Mouse (Mus musculus) testis, adult 10 weeks (tissue): Measurements from ENCODE around the gene Hsf2. TPM values are rescaled to one million over a fixed set of nuclear protein-coding genes. Genes with fewer than 3 reads are reported as not detected.

Experiments
- polyA plus RNA-seq: library from polyadenylated mRNA; stranded (reverse); fragments of 350-450 nt; fragmentation: Illumina TruSeq; extraction: RNeasy Lipid Tissue Mini Kit (QIAGEN cat#74804); gene quantifications from one replicate; pipeline ENCODE4 v1.2.3, GENCODE M21; 2014; ENCODE audit warnings: low read depth, low replicate concordance

Hsf2 gene
- polyA plus RNA-seq = 160 TPM

GRCm38 (mm10) chr10:57485908-57486541 is at the start of gene Hsf2:
Hsf2 (plus strand) TSS chr10:57486385.

GRCm38 (mm10) chr10:57532218-57533101 is 46.3 kb downstream of the Hsf2 start, which contains the start of gene Serinc1:
Serinc1 (minus strand) TSS chr10:57532530.

Other genes with a start within 250 kb of the Hsf2 start
- gene Serinc1, start 46.1 kb downstream of the Hsf2 start, polyA plus RNA-seq = 104 TPM
- 555 TPM for gene Pkib, start 145.6 kb downstream of the Hsf2 start, polyA plus RNA-seq